Mouse (Mus musculus) liver, embryonic 16.5 days (tissue): ENCODE data around the gene Pdia5. TPM values are rescaled to one million over a fixed set of nuclear protein-coding genes. Genes with fewer than 3 reads are reported as not detected.

Experiments used
- ATAC-seq: fragments of 200-750 bp; cut with Nextera tagmentation; 2 replicates; pipeline ENCODE4 v1.8.0; 2017; ENCODE audit warnings: low read depth, mild to moderate bottlenecking, moderate number of reproducible peaks, moderate library complexity
- H3K27ac ChIP-seq: fragments of 300-500 bp; sonication (generic); 2 replicates; pipeline ENCODE4 v1.5.1; 2014; ENCODE audit warnings: mild to moderate bottlenecking, low read length
- H3K27me3 ChIP-seq: fragments of 300-500 bp; sonication (generic); 2 replicates; pipeline ENCODE4 v1.6.1; 2014; ENCODE audit warnings: low read depth, low read length, mixed read lengths; ENCODE audit not compliant: control insufficient read depth, insufficient read depth
- H3K36me3 ChIP-seq: fragments of 300-500 bp; sonication (generic); 2 replicates; pipeline ENCODE4 v1.6.1; 2014; ENCODE audit warnings: mild to moderate bottlenecking; ENCODE audit not compliant: control insufficient read depth, insufficient read depth
- H3K4me1 ChIP-seq: fragments of 300-500 bp; sonication (generic); 2 replicates; pipeline ENCODE4 v1.6.1; 2014; ENCODE audit warnings: low read depth, low read length, mixed read lengths; ENCODE audit not compliant: control insufficient read depth
- H3K4me2 ChIP-seq: fragments of 300-500 bp; sonication (generic); 2 replicates; pipeline ENCODE4 v1.6.1; 2014; ENCODE audit warnings: low read depth, low read length, mixed read lengths
- H3K4me3 ChIP-seq: fragments of 300-500 bp; sonication (generic); 2 replicates; pipeline ENCODE4 v1.5.1; 2014; ENCODE audit warnings: low read depth, mild to moderate bottlenecking, low read length
- H3K9ac ChIP-seq: fragments of 300-500 bp; sonication (generic); 2 replicates; pipeline ENCODE4 v1.6.1; 2014; ENCODE audit warnings: low read depth, low read length
- H3K9me3 ChIP-seq: fragments of 300-500 bp; sonication (generic); replicated peaks from 2 replicates; pipeline ENCODE4 v1.6.1; 2016; ENCODE audit warnings: low read length; ENCODE audit not compliant: control insufficient read depth
- WGBS: fragments of 180-500 bp; shearing (Covaris S2); extraction: QIAGEN DNeasy Blood & Tissue Kit; methylation state at CpG from one replicate; pipeline ENCODE4 v1.1.7; 2014; ENCODE audit not compliant: insufficient replicate concordance; 5-methylcytosine and 5-hydroxymethylcytosine counted together
- polyA plus RNA-seq: library from polyadenylated mRNA; unstranded; fragments of >200 nt; fragmentation: Nextera tagmentation; extraction: Ambion mirVana; gene quantifications from 2 replicates; pipeline ENCODE4 v1.2.1, GENCODE M21; 2015

Gene Pdia5
- polyA plus RNA-seq, 1 experiment from 2014 or later: 63.8 TPM

DNA sequence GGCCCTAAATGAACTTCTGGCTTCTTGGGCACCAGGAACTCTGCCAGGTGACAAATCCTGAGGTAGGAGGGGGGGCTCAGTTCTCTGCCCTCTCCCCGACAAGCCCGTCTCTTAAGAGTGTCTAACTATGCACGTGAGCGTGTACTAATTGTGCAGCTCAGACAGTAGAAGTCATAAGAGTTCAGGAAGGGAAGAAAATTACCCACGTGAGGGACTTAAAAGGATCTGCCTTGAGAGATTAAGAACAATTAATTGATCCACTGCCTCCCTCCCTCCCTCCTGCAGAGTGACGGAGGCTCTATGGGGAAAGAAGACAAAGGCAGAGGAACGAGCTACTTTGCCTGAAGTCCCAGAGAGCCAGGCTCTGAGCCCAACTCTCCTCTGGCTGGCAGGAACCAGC is 31.1 kb downstream of the Pdia5 start:
- H3K9ac ChIP-seq: no peak overlapping the region
- H3K4me3 ChIP-seq: no peak overlapping the region
- H3K27ac ChIP-seq: no peak overlapping the region
- WGBS: 68% methylated on average over 7 of the region's 7 CpGs
- no peaks in the 10 kb centered on the region for H3K4me1 ChIP-seq
- H3K4me2 ChIP-seq: no peak overlapping the region
- no peaks in the 10 kb centered on the region for H3K27me3 ChIP-seq
- H3K36me3 ChIP-seq: peaks cover under 1% of the 10 kb centered on the region
- no peak for ATAC-seq
- H3K9me3 ChIP-seq: no peaks in the 10 kb centered on the region

DNA sequence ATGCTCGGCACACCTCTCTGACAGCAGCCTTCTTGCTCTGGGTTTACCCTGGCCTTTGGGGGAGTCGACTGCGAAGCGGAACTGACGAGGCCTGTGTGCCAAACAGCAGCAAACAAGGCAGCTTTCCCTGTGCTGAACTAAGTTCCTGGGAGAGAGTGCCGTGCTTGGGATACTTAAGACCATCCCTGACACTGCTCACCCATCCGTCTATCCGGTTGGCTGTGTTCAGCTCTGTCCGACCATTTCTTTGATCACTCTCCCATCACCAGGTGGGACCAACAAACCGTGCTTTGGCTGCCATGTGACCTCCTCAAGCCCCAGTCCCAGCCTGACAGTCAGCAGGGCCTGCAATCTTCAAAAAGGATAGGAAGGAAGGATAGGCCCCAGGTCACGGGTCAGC is 32.4 kb downstream of the Pdia5 start:
- WGBS: 81% methylated on average over 11 of the region's 11 CpGs
- ATAC-seq: no peak

DNA sequence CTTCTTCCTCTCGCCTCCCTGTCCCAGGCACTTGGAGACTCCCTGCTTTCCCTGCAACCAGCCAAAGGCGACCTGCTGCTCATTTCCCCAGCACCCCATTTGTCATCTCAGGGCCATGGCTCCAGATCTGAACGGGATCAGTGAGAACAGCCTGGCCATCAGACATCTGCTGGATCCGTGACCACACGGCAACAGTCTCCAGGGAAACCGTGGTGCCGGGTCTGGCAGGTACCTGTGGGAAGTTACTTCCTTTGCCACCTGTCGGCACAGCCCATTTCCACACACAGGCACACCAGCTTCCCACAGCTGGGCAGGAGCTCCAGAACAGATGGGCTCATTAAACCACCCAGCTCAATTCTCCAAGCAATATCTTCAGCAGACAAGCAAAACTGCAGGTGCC is 33.2 kb downstream of the Pdia5 start:
- no peaks in the 10 kb centered on the region for H3K27me3 ChIP-seq
- H3K9me3 ChIP-seq: no peaks in the 10 kb centered on the region
- H3K4me2 ChIP-seq: no peak overlapping the region
- ATAC-seq: no peak
- 63% methylated on average over 8 of the region's 8 CpGs for WGBS
- no peaks in the 10 kb centered on the region; the same call in 1 of the 2 replicates for H3K36me3 ChIP-seq
- no peak overlapping the region for H3K27ac ChIP-seq
- H3K4me1 ChIP-seq: no peaks in the 10 kb centered on the region
- H3K9ac ChIP-seq: no peak overlapping the region
- H3K4me3 ChIP-seq: no peak overlapping the region

More for the DNA sequence above, 32.4 kb downstream of the Pdia5 start:
- H3K27me3 ChIP-seq: no peaks in the 10 kb centered on the region
- H3K4me1 ChIP-seq: no peaks in the 10 kb centered on the region
- no peak overlapping the region for H3K9ac ChIP-seq
- no peaks in the 10 kb centered on the region; the same call in 1 of the 2 replicates for H3K36me3 ChIP-seq
- H3K4me2 ChIP-seq: no peak overlapping the region
- no peak overlapping the region for H3K4me3 ChIP-seq
- H3K27ac ChIP-seq: no peak overlapping the region
- no peaks in the 10 kb centered on the region for H3K9me3 ChIP-seq

DNA sequence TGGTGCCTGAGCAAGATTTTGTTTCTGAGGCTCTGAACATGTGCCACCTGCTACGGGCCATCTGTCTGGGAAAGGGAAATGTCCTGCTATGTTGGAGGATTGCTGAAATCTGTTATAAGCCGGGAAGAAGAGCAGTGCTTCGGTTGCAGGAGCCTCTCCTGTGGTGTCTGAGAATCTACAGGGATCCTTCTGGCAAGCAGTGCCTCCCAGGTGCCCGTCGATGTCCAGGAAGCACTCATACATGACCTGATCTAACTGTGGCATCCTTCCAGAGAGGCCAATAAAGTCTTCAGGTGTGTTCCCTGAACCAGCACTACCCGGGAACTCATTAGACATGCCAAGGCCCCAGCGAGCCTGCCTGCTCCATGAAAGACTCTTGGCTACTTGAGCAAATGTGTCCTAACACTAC is 33.7 kb downstream of the Pdia5 start:
- H3K9me3 ChIP-seq: no peaks in the 10 kb centered on the region
- no peak overlapping the region for H3K4me2 ChIP-seq
- no peak overlapping the region for H3K4me3 ChIP-seq
- H3K9ac ChIP-seq: no peak overlapping the region
- no peaks in the 10 kb centered on the region for H3K27me3 ChIP-seq
- H3K27ac ChIP-seq: no peak overlapping the region
- H3K4me1 ChIP-seq: no peaks in the 10 kb centered on the region
- ATAC-seq: no peak
- WGBS: 68% methylated on average over 7 of the region's 7 CpGs
- H3K36me3 ChIP-seq: no peaks in the 10 kb centered on the region; the same call in 1 of the 2 replicates

DNA sequence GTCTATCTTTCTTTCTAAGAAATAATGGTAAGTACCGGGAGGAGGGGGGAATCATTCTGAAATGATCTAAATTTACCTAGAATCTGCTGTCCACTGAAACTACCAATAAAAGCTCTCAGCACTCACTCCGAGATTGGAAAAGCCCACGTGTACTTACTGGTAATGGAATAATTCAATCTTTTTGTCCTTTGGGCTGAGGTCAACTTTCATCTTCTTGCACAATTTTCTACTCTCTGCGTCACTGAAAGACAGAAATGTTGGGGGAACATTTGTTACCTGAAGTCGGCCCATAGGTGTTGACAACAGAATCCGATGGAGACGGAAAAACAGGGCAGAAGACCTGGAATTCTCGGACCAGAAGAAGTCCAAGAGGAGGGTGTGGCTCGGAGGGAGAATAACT is 34.4 kb downstream of the Pdia5 start:
- ATAC-seq: no peak
- no peaks in the 10 kb centered on the region for H3K4me1 ChIP-seq
- no peak overlapping the region for H3K9ac ChIP-seq
- 64% methylated on average over 9 of the region's 9 CpGs for WGBS
- no peak overlapping the region for H3K27ac ChIP-seq
- no peaks in the 10 kb centered on the region; the same call in 1 of the 2 replicates for H3K36me3 ChIP-seq
- no peak overlapping the region for H3K4me2 ChIP-seq
- no peaks in the 10 kb centered on the region for H3K27me3 ChIP-seq
- no peak overlapping the region for H3K4me3 ChIP-seq
- H3K9me3 ChIP-seq: no peaks in the 10 kb centered on the region

DNA sequence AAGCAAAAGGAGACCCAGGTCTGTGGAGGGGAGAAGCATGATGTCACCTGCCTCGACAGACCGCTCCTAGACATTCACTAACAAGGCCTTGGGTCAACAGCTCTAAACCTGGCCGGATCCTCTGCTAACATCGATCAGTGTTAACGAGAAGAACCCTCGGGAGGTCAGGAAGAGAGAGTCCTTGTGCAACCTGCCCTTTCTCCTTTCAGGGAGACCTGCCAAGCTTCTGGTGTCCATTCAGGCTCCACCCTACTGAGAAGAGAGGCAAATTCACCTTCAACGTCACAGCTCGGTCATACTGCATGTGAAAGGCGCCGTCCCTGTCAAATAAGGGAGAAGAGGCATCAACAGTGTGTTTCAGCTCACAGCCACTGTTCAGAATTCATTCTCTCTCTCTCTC is 34.9 kb downstream of the Pdia5 start:
- WGBS: 71% methylated on average over 10 of the region's 10 CpGs
- H3K27me3 ChIP-seq: no peaks in the 10 kb centered on the region
- H3K4me3 ChIP-seq: no peak overlapping the region
- peak; percentile 7; the same call in 1 of the 2 replicates for ATAC-seq
- H3K4me1 ChIP-seq: no peaks in the 10 kb centered on the region
- H3K4me2 ChIP-seq: no peak overlapping the region
- H3K27ac ChIP-seq: no peak overlapping the region
- no peak overlapping the region for H3K9ac ChIP-seq
- no peaks in the 10 kb centered on the region; the same call in 1 of the 2 replicates for H3K36me3 ChIP-seq
- no peaks in the 10 kb centered on the region for H3K9me3 ChIP-seq

DNA sequence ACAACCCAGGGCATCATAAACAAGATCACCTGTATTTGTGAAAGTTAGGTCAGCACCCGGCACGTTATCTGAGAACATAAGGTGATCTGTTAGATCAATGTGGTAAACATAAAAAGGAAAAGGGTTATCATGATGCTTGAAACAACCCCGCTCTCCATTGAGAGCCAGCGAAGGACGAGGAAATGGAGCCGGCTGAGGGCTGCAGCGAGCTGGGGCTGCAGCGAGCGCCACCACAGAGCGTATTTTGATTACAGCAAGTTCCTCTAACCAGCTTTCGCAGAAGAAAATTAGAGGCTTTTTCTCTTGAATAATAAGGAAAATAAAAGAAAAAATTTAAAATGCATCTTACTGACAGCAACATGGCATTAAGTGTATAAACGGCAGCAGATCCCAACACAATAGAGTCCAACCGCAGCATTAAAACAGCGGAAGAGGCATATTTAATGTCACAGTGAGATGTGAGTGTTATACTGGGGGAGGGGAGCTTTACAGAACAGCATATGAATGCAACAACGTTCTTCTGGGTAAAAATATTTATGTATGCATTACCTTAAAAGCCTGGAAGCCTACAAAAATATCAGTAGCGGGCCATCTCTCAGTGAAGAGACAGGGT is 40.5 kb downstream of the Pdia5 start:
- Histone ChIP-seq H3K36me3 (no peaks in the 10 kb centered on the region; the same call in 1 of the 2 replicates), H3K4me1 (no peaks in the 10 kb centered on the region), H3K4me3 (no peak overlapping the region), H3K9me3 (no peaks in the 10 kb centered on the region), H3K27ac (no peak overlapping the region), H3K4me2 (no peak overlapping the region), H3K9ac (no peak overlapping the region), H3K27me3 (no peaks in the 10 kb centered on the region)
- WGBS: 82% methylated on average over 16 of the region's 16 CpGs
- ATAC-seq: no peak

DNA sequence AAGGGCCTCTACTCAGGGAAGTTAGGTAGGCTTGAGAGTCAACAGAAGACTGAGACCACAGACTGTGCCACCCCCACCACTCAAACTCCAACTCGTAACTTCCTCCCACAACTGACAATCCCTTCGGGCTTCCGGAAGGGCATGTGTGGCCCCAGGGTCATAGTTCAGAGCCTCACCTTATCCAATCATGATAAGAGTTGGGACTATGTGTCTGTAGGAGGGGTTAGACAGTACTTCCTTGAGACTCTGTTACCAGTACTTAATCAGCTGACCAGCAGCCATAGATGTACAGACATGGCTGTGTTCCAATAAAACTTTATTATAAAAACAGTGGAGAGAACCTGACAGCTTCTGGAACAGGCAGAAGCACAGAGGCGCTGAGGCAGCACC is 48.7 kb downstream of the Pdia5 start:
- Histone ChIP-seq H3K9ac (no peak overlapping the region), H3K36me3 (no peaks in the 10 kb centered on the region), H3K4me2 (no peak overlapping the region), H3K4me1 (no peaks in the 10 kb centered on the region), H3K27me3 (no peaks in the 10 kb centered on the region), H3K4me3 (no peak overlapping the region), H3K27ac (no peak overlapping the region), H3K9me3 (no peaks in the 10 kb centered on the region)
- ATAC-seq: no peak
- 74% methylated on average over 4 of the region's 4 CpGs for WGBS

DNA sequence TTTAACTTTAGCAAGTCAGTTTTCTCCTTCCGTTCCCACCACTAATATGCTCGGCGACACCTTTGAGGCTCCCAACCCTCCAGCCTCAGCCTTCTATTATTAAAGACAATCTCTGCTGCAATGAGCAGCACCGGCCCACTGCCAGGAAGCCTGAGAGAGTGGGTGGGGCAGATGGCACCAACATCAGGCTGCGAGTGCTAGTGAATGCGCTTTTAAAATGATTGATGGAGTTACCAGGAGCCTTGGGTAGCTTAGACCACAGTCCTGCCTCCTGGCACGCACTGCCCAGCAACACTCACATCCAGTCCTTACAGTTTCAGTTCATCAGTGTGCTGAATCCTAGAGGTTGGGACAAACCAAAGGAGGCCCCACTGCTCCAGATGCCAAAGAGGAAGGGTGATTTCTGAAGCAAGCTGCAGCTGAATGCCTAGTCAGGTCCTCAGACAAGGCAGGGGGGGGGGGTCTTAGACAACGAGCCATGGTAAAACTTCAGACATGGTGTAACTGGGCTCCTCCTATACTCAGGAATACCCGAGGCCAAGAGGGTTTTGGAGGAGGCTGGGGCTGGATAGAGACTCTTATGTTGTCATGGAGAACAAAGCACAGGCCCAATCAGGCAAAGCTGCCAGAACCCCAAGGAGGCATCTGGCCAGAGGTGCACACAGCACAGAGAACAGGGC is 49.2 kb downstream of the Pdia5 start:
- H3K9me3 ChIP-seq: no peaks in the 10 kb centered on the region
- WGBS: 72% methylated on average over 9 of the region's 9 CpGs
- H3K27me3 ChIP-seq: no peaks in the 10 kb centered on the region
- no peak for ATAC-seq
- no peaks in the 10 kb centered on the region for H3K36me3 ChIP-seq
- no peaks in the 10 kb centered on the region for H3K4me1 ChIP-seq
- H3K9ac ChIP-seq: no peak overlapping the region
- no peak overlapping the region for H3K27ac ChIP-seq
- H3K4me2 ChIP-seq: no peak overlapping the region
- no peak overlapping the region for H3K4me3 ChIP-seq
